Mouse (Mus musculus) embryonic facial prominence, embryonic 13.5 days (tissue): ENCODE data around the gene Krtap9-5. TPM values are rescaled to one million over a fixed set of nuclear protein-coding genes. Genes with fewer than 3 reads are reported as not detected.

Experiments
- ATAC-seq: fragments of 200-750 bp; cut with Nextera tagmentation; 2 replicates; pipeline ENCODE4 v1.8.0; 2017; ENCODE audit warnings: low read depth; ENCODE audit not compliant: insufficient number of reproducible peaks, insufficient read depth, low FRiP score, low TSS enrichment
- H3K27ac ChIP-seq: fragments of 300-500 bp; sonication (generic); 2 replicates; pipeline ENCODE4 v1.5.1; 2015; ENCODE audit warnings: moderate library complexity, mild to moderate bottlenecking, inconsistent platforms
- H3K27me3 ChIP-seq: fragments of 300-500 bp; sonication (generic); 2 replicates; pipeline ENCODE4 v1.6.1; 2015; ENCODE audit warnings: mild to moderate bottlenecking, inconsistent platforms
- H3K36me3 ChIP-seq: fragments of 300-500 bp; sonication (generic); 2 replicates; pipeline ENCODE4 v1.6.1; 2015; ENCODE audit warnings: mild to moderate bottlenecking, inconsistent platforms
- H3K4me1 ChIP-seq: fragments of 300-500 bp; sonication (generic); 2 replicates; pipeline ENCODE4 v1.6.1; 2015; ENCODE audit warnings: inconsistent platforms
- H3K4me2 ChIP-seq: fragments of 300-500 bp; sonication (generic); 2 replicates; pipeline ENCODE4 v1.6.1; 2015; ENCODE audit warnings: moderate library complexity, mild to moderate bottlenecking, inconsistent platforms
- H3K4me3 ChIP-seq: fragments of 300-500 bp; sonication (generic); 2 replicates; pipeline ENCODE4 v1.5.1; 2015; ENCODE audit warnings: mild to moderate bottlenecking, inconsistent platforms
- H3K9ac ChIP-seq: fragments of 300-500 bp; sonication (generic); 2 replicates; pipeline ENCODE4 v1.6.1; 2015; ENCODE audit warnings: mild to moderate bottlenecking, inconsistent platforms
- H3K9me3 ChIP-seq: fragments of 300-500 bp; sonication (generic); 2 replicates; pipeline ENCODE4 v1.6.1; 2016; ENCODE audit warnings: inconsistent platforms
- WGBS: fragments of 180-500 bp; shearing (Covaris S2); methylation state at CpG from one replicate; pipeline ENCODE4 v1.1.7; 2015; ENCODE audit warnings: mixed read lengths; 5-methylcytosine and 5-hydroxymethylcytosine counted together
- polyA plus RNA-seq: library from polyadenylated mRNA; unstranded; fragments of >200 nt; fragmentation: Nextera tagmentation; extraction: Ambion mirVana; gene quantifications from 2 replicates; pipeline ENCODE4 v1.2.1, GENCODE M21; 2015

Gene Krtap9-5
- polyA plus RNA-seq: not detected in 2 replicates

DNA sequence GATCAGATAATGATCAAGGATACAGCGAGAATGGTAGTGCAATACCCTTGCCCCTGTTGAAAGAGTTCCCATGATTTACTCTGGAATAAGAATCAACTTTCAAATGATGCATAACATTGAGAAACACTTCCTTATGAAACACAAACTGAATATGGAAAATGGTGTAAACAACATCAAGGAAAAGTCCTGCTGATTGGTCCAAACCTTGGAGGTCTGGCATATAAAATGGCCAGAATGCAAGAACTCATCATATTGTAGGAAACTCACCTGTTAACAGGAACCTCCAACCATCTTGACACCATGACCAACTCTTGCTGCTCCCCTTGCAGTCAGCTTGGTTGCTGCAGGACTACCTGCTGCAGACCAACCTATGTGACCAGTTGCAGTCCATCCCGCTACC, at the start of gene Krtap9-5:
TSS of gene Krtap9-5 (plus strand) at position 301 of the 400 bp plus-strand sequence.
- Histone ChIP-seq H3K27ac (no peak within 1 kb of the TSS), H3K9me3 (no peaks in the 10 kb centered on the region), H3K4me1 (no peaks in the 10 kb centered on the region), H3K27me3 (no peaks in the 10 kb centered on the region), H3K9ac (no peak within 1 kb of the TSS), H3K4me3 (no peak within 1 kb of the TSS), H3K36me3 (no peaks in the 10 kb centered on the region), H3K4me2 (no peak within 1 kb of the TSS)
- no peak for ATAC-seq
- WGBS: 82% methylated on average over 2 of the region's 2 CpGs

DNA sequence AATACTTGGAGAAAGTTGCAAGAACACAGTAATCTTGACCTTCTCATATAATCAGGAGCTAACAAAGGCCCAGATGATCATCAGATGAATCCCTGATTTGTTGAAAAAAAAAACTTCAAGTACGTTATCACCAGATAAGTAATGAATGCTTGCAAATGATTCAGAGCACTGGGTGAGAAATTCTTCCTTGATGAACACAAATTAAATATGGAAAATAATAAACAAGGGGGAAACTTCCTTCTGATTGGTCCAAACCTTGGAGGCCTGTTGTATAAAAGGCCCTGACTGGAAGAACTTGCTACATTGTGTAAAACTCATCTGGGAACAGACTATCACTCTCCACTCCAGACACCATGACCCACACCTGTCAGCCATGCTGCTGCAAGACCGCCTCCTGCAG, 40.7 kb upstream of the Krtap9-5 start, which contains the start of gene Krtap31-1:
TSS of gene Krtap31-1 (plus strand) at position 301 of the 400 bp plus-strand sequence.
- Histone ChIP-seq H3K9ac (no peak within 1 kb of the TSS), H3K4me2 (no peak within 1 kb of the TSS), H3K36me3 (no peaks in the 10 kb centered on the region), H3K27ac (no peak within 1 kb of the TSS), H3K9me3 (no peaks in the 10 kb centered on the region), H3K27me3 (no peaks in the 10 kb centered on the region), H3K4me1 (no peaks in the 10 kb centered on the region), H3K4me3 (no peak within 1 kb of the TSS)
- 76% methylated on average over 2 of the region's 2 CpGs for WGBS
- no peak for ATAC-seq

DNA sequence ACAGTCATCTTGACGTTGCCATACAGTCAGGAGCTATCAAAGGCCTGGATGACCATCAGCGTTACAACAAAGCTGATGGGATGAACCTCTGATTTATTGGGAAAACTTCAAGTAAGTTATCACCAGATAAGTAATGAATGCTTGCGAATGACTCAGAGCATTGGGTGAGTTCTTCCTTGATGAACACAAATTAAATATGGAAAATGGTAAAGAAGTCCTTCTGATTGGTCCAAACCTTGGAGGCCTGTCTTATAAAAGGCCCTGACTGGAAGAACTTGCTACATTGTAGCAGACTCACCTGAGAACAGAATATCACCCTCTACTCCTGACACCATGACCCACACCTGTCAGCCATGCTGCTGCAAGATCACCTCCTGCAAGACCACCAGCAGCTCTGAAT, 33.8 kb upstream of the Krtap9-5 start, which contains the start of gene Gm11565:
TSS of gene Gm11565 (plus strand) at position 301 of the 400 bp plus-strand sequence.
- 86% methylated on average over 3 of the region's 3 CpGs for WGBS
- Histone ChIP-seq H3K4me1 (no peaks in the 10 kb centered on the region), H3K36me3 (no peaks in the 10 kb centered on the region), H3K9me3 (no peaks in the 10 kb centered on the region), H3K4me3 (no peak within 1 kb of the TSS), H3K4me2 (no peak within 1 kb of the TSS), H3K27ac (no peak within 1 kb of the TSS), H3K27me3 (0 out of 2 replicates have a peak, but pooled peaks cover 3% of the 10 kb centered on the region), H3K9ac (no peak within 1 kb of the TSS)
- ATAC-seq: no peak

DNA sequence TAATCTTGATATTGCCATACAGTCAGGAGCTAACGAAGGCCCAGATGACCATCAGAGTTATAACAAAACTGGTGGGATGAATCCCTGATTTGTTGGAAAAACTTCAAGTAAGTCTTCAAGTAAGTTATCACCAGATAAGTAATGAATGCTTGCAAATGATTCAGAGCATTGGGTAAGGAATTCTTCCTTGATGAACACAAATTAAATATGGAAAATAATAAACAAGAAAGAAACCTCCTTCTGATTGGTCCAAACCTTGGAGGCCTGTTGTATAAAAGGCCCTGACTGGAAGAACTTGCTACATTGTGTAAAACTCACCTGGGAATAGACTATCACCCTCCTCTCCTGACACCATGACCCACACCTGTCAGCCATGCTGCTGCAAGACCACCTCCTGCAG, 12.3 kb upstream of the Krtap9-5 start, which contains the start of gene Krtap31-2:
TSS of gene Krtap31-2 (plus strand) at position 301 of the 400 bp plus-strand sequence.
- Histone ChIP-seq H3K9ac (no peak within 1 kb of the TSS), H3K9me3 (no peaks in the 10 kb centered on the region), H3K4me2 (no peak within 1 kb of the TSS), H3K27me3 (0 out of 2 replicates have a peak, but pooled peaks cover 6% of the 10 kb centered on the region), H3K4me3 (no peak within 1 kb of the TSS), H3K4me1 (no peaks in the 10 kb centered on the region), H3K27ac (no peak within 1 kb of the TSS), H3K36me3 (no peaks in the 10 kb centered on the region)
- ATAC-seq: no peak
- 90% methylated on average over 1 of the region's 1 CpGs for WGBS

DNA sequence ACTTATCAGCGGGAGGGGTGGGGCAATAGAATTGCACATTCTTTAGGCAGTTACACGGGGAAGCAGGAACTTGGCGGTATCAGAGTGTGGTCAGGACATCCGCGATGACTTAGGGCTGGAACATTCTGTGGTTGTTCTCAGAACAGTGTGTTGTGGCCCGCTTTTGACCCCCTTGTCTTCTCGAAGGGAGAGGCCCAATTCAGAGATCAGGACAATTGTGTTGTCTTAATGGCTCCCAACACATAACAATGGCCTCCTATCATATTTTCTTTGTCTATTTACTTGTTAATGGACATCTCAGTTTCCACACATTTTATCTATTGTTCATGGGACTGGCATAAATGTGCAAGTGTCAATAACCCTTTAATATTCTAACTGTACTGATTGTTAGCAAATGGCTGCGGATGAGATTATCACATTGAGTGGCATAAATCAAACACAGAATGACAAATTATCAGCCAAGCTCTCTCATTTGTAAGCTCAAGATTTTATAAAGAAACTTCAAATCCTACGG, 10.5 kb upstream of the Krtap9-5 start:
- H3K4me1 ChIP-seq: no peaks in the 10 kb centered on the region
- no peak overlapping the region for H3K4me3 ChIP-seq
- no peak overlapping the region for H3K9ac ChIP-seq
- no peaks in the 10 kb centered on the region for H3K27me3 ChIP-seq
- no peaks in the 10 kb centered on the region for H3K36me3 ChIP-seq
- no peak overlapping the region for H3K4me2 ChIP-seq
- 81% methylated on average over 9 of the region's 9 CpGs for WGBS
- no peak overlapping the region for H3K27ac ChIP-seq
- no peaks in the 10 kb centered on the region for H3K9me3 ChIP-seq
- ATAC-seq: no peak

DNA sequence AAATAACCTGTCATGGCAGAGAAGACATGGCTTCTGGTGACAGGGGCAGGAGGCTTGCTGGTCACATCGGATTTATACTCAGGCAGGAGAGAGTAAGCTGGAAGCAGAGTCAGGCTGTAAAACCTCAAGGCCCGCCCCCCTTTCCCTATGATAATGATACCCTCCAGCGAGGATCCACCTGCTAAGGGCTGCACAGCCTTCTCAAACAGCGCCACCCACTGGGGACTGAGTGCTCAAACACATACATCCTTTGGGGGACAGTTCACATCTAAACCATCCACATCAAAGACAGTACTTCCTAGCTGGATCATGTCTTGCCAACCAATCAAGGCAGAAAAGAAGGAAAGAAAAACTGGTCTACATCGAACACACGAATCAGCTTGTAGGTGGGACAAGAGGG, 15.9 kb downstream of the Krtap9-5 start:
- no peak overlapping the region for H3K4me2 ChIP-seq
- H3K9ac ChIP-seq: no peak overlapping the region
- no peaks in the 10 kb centered on the region for H3K9me3 ChIP-seq
- no peak overlapping the region for H3K4me3 ChIP-seq
- H3K4me1 ChIP-seq: no peaks in the 10 kb centered on the region
- no peak overlapping the region for H3K27ac ChIP-seq
- no peaks in the 10 kb centered on the region for H3K36me3 ChIP-seq
- WGBS: 51% methylated on average over 6 of the region's 6 CpGs
- ATAC-seq: no peak
- H3K27me3 ChIP-seq: no peaks in the 10 kb centered on the region

DNA sequence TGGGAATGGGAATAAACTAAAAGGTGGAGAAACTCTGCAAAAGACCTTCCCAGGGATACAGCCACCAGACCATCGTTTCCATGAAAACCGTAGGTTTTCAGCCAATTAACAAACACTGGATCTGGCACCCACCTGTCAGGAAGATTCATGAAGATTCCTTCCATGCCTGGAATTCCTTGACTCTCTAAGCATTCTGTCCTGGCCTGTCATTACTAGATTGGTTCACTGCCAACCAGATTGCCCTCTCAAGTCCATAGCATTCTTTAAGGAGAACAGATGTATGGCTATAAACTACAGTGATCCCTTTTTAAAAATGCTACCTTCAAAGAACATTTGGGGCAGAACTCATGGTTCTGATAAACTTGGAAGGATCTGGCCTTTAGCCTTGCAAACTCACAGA, 17.7 kb downstream of the Krtap9-5 start:
- Histone ChIP-seq H3K27me3 (no peaks in the 10 kb centered on the region), H3K9me3 (no peaks in the 10 kb centered on the region), H3K9ac (no peak overlapping the region), H3K4me2 (no peak overlapping the region), H3K36me3 (no peaks in the 10 kb centered on the region), H3K27ac (no peak overlapping the region), H3K4me1 (no peaks in the 10 kb centered on the region), H3K4me3 (no peak overlapping the region)
- 61% methylated on average over 2 of the region's 2 CpGs for WGBS
- no peak for ATAC-seq

DNA sequence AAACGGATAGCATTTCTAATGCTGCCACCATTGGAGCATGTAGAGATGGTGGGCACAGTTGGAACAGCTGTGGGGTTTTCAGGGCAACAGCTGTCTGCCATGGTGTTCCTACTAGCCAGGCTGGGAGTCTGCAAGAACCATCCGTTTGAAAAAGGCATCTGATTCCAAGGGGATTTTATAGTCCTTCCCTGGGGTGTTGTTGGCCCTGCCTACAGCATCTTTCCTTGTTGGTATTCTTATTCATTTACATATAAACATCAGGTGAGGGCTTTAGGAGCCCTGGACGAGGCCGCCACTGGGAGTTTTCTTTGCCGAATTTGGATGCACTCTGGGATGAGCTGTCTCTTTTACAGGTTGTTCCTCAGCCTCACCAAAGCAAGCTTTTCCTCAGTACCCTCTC, 30.7 kb downstream of the Krtap9-5 start, which contains the start of gene Krtap29-1:
TSS of gene Krtap29-1 (minus strand) at position 101 of the 400 bp plus-strand sequence.
- Histone ChIP-seq H3K27me3 (no peaks in the 10 kb centered on the region), H3K36me3 (no peaks in the 10 kb centered on the region), H3K27ac (no peak within 1 kb of the TSS), H3K4me2 (no peak within 1 kb of the TSS), H3K4me1 (no peaks in the 10 kb centered on the region), H3K9me3 (no peaks in the 10 kb centered on the region), H3K4me3 (no peak within 1 kb of the TSS), H3K9ac (no peak within 1 kb of the TSS)
- 68% methylated on average over 5 of the region's 5 CpGs for WGBS
- ATAC-seq: no peak

DNA sequence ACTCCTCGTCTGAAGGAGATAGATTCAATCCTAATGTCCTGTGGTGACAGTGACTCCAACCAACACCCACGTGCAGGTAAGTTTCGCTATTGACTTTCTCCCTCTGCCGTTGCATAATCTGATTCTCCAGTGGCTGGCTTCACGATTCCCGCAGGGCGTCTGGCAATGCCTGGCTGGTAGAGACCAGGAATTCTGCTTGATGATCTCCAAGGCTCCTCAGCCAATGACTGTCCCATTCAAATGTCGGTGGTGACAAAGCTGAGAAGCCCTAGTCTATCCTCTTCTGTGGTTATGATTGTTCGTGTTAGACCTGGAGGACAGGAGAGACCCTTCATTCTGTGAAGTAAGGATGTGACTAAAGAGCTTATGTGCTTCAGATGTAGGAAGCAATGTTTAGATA, 34.5 kb downstream of the Krtap9-5 start:
- H3K27me3 ChIP-seq: peaks cover 16% of the 10 kb centered on the region; the same call in 1 of the 2 replicates
- no peaks in the 10 kb centered on the region for H3K36me3 ChIP-seq
- ATAC-seq: no peak
- no peaks in the 10 kb centered on the region for H3K9me3 ChIP-seq
- WGBS: 88% methylated on average over 9 of the region's 9 CpGs
- no peak overlapping the region for H3K4me3 ChIP-seq
- H3K9ac ChIP-seq: no peak overlapping the region
- H3K27ac ChIP-seq: no peak overlapping the region
- no peaks in the 10 kb centered on the region for H3K4me1 ChIP-seq
- H3K4me2 ChIP-seq: no peak overlapping the region

DNA sequence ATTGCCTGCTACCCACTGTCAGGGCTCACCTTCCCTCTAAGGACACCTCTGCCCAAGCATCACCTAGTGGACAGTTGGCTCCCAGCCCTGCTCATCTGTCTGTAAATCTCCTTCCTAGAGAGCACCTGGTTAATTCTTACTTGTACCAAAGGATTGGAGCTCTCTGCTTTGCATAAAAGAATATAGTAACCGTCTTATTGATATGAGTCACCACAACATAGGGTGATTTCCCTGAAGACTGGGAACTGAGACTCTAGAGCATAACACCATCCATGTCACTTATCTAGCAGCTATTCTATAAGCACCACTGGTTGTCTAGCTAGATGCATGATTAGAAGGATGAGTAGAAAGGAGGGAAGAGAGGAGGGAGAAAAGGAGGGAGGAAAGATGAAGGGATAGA, 35.2 kb downstream of the Krtap9-5 start:
- no peaks in the 10 kb centered on the region for H3K36me3 ChIP-seq
- no peaks in the 10 kb centered on the region for H3K4me1 ChIP-seq
- H3K27ac ChIP-seq: no peak overlapping the region
- H3K9me3 ChIP-seq: no peaks in the 10 kb centered on the region
- H3K4me3 ChIP-seq: no peak overlapping the region
- 84% methylated on average over 1 of the region's 1 CpGs for WGBS
- H3K27me3 ChIP-seq: peaks cover 16% of the 10 kb centered on the region; the same call in 1 of the 2 replicates
- no peak overlapping the region for H3K9ac ChIP-seq
- ATAC-seq: no peak
- no peak overlapping the region for H3K4me2 ChIP-seq

DNA sequence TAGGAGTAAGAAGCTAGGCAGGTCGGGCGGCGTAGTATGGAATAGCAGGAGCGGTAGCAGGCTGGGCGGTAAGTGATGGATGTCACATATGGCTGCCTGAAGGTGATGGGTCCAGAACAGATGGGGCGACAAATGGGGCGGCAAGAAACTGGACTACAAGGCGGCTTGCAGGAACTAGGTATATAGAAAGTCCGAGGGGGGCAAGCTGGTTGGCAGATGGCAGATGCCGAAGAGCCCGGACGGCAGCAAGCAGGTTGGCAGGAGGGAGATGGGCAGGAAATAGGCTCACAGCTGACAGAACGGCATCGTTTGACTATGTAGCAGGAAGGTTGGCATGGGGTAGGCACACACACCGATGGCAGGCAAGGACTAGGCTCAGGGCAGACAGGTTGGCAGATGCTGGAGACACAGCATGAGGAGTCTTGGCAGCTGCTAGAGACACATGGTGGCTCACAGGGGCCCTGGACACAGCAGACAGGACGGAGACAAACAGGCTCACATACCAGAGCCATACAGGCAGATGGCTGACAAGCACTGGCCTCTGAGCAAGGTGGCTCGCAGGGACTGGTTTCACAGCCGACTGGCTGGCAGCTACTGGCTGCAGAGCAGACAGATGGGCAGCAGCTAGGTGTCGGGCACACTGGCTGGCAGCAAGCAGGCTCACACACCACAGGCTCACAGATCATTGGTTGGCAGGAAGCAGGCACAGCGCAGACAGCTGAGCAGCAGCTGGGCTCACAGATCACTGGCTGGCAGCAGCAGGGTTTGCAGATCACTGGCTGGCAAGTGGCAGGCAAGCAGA, 37.2 kb downstream of the Krtap9-5 start:
- H3K36me3 ChIP-seq: no peaks in the 10 kb centered on the region
- H3K9ac ChIP-seq: no peak overlapping the region
- peaks cover 16% of the 10 kb centered on the region; the same call in 1 of the 2 replicates for H3K27me3 ChIP-seq
- H3K9me3 ChIP-seq: no peaks in the 10 kb centered on the region
- 87% methylated on average over 20 of the region's 20 CpGs for WGBS
- no peaks in the 10 kb centered on the region for H3K4me1 ChIP-seq
- H3K27ac ChIP-seq: no peak overlapping the region
- H3K4me3 ChIP-seq: no peak overlapping the region
- no peak overlapping the region for H3K4me2 ChIP-seq
- no peak for ATAC-seq

DNA sequence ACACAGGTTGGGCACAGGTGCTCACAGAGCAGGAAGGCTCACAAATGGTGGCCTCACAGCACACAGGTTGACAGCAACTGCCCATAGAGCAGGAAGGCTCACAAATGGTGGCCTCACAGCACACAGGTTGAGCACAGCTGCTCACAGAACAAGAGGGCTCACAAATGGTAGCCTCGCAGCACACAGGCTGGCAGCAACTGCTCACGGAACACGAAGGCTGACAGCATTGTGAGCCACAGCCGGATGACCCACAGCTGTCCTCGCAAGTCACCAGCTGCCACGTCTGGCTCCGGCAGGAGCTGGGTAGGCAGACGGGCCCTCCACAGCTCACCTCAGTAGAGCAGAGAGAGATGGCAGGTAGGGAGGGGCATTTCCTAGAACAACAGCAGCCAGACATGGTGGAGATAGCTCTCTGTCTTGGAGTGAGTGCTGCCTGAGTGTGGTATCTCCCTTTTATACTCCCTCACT, 37.9 kb downstream of the Krtap9-5 start, which contains the start of gene Krtap16-1:
TSS of gene Krtap16-1 (minus strand) at position 418 of the 468 bp plus-strand sequence.
- ATAC-seq: no peak
- H3K9ac ChIP-seq: no peak within 1 kb of the TSS
- peaks cover 16% of the 10 kb centered on the region; the same call in 1 of the 2 replicates for H3K27me3 ChIP-seq
- H3K4me3 ChIP-seq: no peak within 1 kb of the TSS
- no peak within 1 kb of the TSS for H3K4me2 ChIP-seq
- no peaks in the 10 kb centered on the region for H3K36me3 ChIP-seq
- H3K9me3 ChIP-seq: no peaks in the 10 kb centered on the region
- no peak within 1 kb of the TSS for H3K27ac ChIP-seq
- WGBS: 83% methylated on average over 8 of the region's 8 CpGs
- H3K4me1 ChIP-seq: no peaks in the 10 kb centered on the region
